Mouse (Mus musculus) intestine, postnatal 0 days (tissue): Measurements from ENCODE around the gene Cenpk. TPM values are rescaled to one million over a fixed set of nuclear protein-coding genes. Genes with fewer than 3 reads are reported as not detected.
"Not testable (repeated sequence)": the region's sequence is repeated elsewhere in the genome, so short reads cannot be mapped to it uniquely, and the experiment has no call there.

Source experiments
- ATAC-seq: fragments of 200-750 bp; cut with Nextera tagmentation; 2 replicates; pipeline ENCODE4 v1.8.0; 2017; ENCODE audit warnings: mild to moderate bottlenecking, moderate TSS enrichment, moderate library complexity
- H3K27ac ChIP-seq: fragments of 300-500 bp; sonication (generic); 2 replicates; pipeline ENCODE4 v1.5.1; 2014; ENCODE audit warnings: mild to moderate bottlenecking, low read depth, low read length, moderate library complexity
- H3K27me3 ChIP-seq: fragments of 300-500 bp; sonication (generic); replicated peaks from 2 replicates; pipeline ENCODE4 v1.6.1; 2014; ENCODE audit warnings: low read length, mixed read lengths; ENCODE audit not compliant: control insufficient read depth, insufficient read depth
- H3K36me3 ChIP-seq: fragments of 300-500 bp; sonication (generic); 2 replicates; pipeline ENCODE4 v1.6.1; 2014; ENCODE audit warnings: mild to moderate bottlenecking, moderate library complexity; ENCODE audit not compliant: control insufficient read depth, insufficient read depth
- H3K4me1 ChIP-seq: fragments of 300-500 bp; sonication (generic); replicated peaks from 2 replicates; pipeline ENCODE4 v1.6.1; 2014; ENCODE audit warnings: antibody characterized with exemption, low read length, mixed read lengths; ENCODE audit not compliant: control insufficient read depth, insufficient read depth
- H3K4me2 ChIP-seq: fragments of 300-500 bp; sonication (generic); replicated peaks from 2 replicates; pipeline ENCODE4 v1.6.1; 2014; ENCODE audit warnings: low read depth, mild to moderate bottlenecking, moderate library complexity
- H3K4me3 ChIP-seq: fragments of 300-500 bp; sonication (generic); 2 replicates; pipeline ENCODE4 v1.5.1; 2014; ENCODE audit warnings: low read depth, low read length
- H3K9ac ChIP-seq: fragments of 300-500 bp; sonication (generic); 2 replicates; pipeline ENCODE4 v1.6.1; 2014; ENCODE audit warnings: mild to moderate bottlenecking, low read depth, low read length
- H3K9me3 ChIP-seq: fragments of 300-500 bp; sonication (generic); 2 replicates; pipeline ENCODE4 v1.6.1; 2016; ENCODE audit warnings: mixed run types; ENCODE audit not compliant: control insufficient read depth
- CTCF ChIP-seq: sonication (generic); IDR thresholded peaks from 2 replicates; pipeline ENCODE4 v1.5.1; 2016; ENCODE audit warnings: low read depth, mild to moderate bottlenecking, control low read depth, antibody characterized with exemption, moderate library complexity
- WGBS: fragments of 180-500 bp; shearing (Covaris S2); extraction: QIAGEN DNeasy Blood & Tissue Kit; methylation state at CpG from one replicate; pipeline ENCODE4 v1.1.7; 2014; 5-methylcytosine and 5-hydroxymethylcytosine counted together
- polyA plus RNA-seq: library from polyadenylated mRNA; unstranded; fragments of >200 nt; fragmentation: Nextera tagmentation; extraction: Ambion mirVana; gene quantifications from 2 replicates; pipeline ENCODE4 v1.2.1, GENCODE M21; 2015

Gene Cenpk
- polyA plus RNA-seq, result 23.9 and 25.1 TPM in 2 replicates

DNA sequence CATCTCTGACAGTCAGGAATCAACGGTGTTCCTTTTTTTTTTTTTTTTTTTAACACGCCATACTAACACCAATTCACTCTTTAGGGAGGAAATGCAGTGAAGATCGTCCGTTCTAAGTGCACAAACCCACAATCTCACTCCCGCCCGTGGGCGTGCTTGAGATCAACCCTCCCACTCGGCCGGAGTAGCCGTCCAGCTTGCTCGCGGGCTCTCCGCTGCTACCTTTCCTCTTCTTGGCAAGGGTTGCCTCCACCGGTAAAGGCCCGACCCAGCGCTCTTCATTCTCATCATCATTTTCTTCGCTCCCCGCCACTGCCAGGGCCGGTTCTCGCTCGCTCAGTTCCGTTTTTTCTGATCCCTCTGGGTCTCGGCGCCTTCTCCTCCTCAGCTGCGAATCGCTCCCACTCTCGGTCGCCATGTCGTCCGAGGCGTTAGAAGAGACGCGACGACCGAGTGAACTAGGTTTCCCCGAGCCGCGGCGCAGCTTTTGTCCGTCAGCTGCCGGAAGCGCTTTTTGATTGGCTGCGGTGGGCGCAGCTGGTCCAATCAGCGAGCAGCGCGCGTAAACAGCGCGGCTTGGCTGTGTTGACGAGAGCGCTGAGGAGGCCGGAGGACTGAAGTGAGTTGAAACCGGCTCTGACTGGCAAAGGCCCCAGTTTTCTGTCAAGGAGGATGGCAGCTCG, at the start of gene Cenpk, which contains the start of gene Ppwd1:
Gene Cenpk, plus strand, starts transcription at position 228 of the 683 bp plus-strand sequence.
Gene Ppwd1, minus strand, starts transcription at position 460 of the 683 bp plus-strand sequence.
- under 1% methylated on average over 55 of the region's 55 CpGs for WGBS
- ATAC-seq, result peak; percentile 100
- Histone ChIP-seq H3K36me3 (peaks cover 4% of the 10 kb centered on the region; the same call in 1 of the 2 replicates), H3K9ac (peak within 1 kb of the TSS; percentile 85), H3K27ac (peak within 1 kb of the TSS; percentile 94), H3K4me1 (no peaks in the 10 kb centered on the region), H3K4me2 (peak within 1 kb of the TSS; percentile 74), H3K9me3 (no peaks in the 10 kb centered on the region), H3K4me3 (peak within 1 kb of the TSS; percentile 91), H3K27me3 (no peaks in the 10 kb centered on the region)
- TF ChIP-seq CTCF, result no peak

DNA sequence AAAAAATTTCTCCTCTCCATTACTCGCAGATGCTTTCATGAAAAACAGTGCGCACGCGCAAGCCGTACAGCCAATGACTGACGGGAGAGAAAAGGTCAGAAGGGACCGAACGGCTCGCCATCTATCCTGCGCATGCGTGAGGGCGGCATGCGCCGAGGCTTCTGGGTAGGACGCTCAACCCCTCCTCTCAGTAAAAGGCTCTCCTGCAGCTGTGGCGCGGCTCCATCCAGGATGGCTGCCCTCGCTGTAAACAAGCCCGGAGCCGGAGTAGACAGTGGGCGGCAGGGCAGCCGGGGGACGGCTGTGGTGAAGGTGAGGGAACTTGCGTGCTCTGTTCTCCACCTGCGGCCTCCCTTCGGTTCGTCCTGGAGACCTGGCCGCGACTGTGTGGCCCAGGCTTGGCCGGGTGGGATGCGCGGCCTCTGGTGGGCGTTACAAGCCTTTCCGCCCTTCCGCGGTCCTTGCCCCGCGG, 49.7 kb upstream of the Cenpk start, which contains the start of gene Trim23:
Gene Trim23, plus strand, starts transcription at position 148 of the 472 bp plus-strand sequence.
- H3K4me1 ChIP-seq, result 0 out of 2 replicates have a peak, but pooled peaks cover 4% of the 10 kb centered on the region
- no peaks in the 10 kb centered on the region for H3K27me3 ChIP-seq
- peak within 1 kb of the TSS; percentile 80 for H3K4me2 ChIP-seq
- peak within 1 kb of the TSS; percentile 85 for H3K9ac ChIP-seq
- H3K27ac ChIP-seq, result peak within 1 kb of the TSS; percentile 83
- ATAC-seq, result peak; percentile 99
- peak; percentile 66 for TF ChIP-seq CTCF
- WGBS, result under 1% methylated on average over 38 of the region's 38 CpGs
- peaks cover 4% of the 10 kb centered on the region; the same call in 1 of the 2 replicates for H3K36me3 ChIP-seq
- no peaks in the 10 kb centered on the region for H3K9me3 ChIP-seq
- peak within 1 kb of the TSS; percentile 91 for H3K4me3 ChIP-seq

GRCm38 (mm10) chr13:104179176-104179888, 49.1 kb upstream of the Cenpk start:
- TF ChIP-seq CTCF, result no peak
- peak overlapping the region; percentile 57; the same call in 1 of the 2 replicates for H3K27ac ChIP-seq
- no peaks in the 10 kb centered on the region for H3K27me3 ChIP-seq
- H3K36me3 ChIP-seq, result peaks cover 4% of the 10 kb centered on the region; the same call in 1 of the 2 replicates
- ATAC-seq, result no peak
- peak overlapping the region; percentile 85 for H3K9ac ChIP-seq
- WGBS, result 10% methylated on average over 13 of the region's 13 CpGs
- peak overlapping the region; percentile 80 for H3K4me2 ChIP-seq
- no peaks in the 10 kb centered on the region for H3K9me3 ChIP-seq
- 0 out of 2 replicates have a peak, but pooled peaks cover 4% of the 10 kb centered on the region for H3K4me1 ChIP-seq
- peak overlapping the region; percentile 91 for H3K4me3 ChIP-seq

- WGBS, result 61% methylated on average over 4 of the region's 4 CpGs
- peaks cover 26% of the 10 kb centered on the region for H3K36me3 ChIP-seq
- ATAC-seq, result peak; percentile 69
Measured at GRCm38 (mm10) chr13:104187357-104187756, 41.1 kb upstream of the Cenpk start.

DNA sequence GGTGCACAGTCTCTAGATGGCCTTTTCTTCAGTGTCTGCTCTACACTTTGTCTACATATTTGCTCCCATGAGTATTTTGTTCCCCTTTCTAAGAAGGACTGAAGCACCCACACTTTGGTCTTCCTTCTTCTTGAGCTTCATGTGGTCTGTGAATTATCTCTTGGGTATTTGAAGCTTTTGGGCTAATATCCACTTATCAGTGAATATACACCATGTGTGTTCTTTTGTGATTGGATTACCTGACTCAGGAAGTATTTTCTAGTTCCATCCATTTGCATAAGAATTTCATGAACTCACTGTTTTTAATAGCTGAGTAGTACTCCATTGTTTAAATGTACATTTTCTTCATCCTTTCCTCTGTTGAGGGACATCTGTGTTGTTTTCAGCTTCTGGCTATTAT, 32.5 kb upstream of the Cenpk start:
- not testable (repeated sequence) for H3K9ac ChIP-seq, H3K4me2 ChIP-seq, H3K27ac ChIP-seq, H3K4me1 ChIP-seq, H3K9me3 ChIP-seq, H3K4me3 ChIP-seq, ATAC-seq, H3K27me3 ChIP-seq
- peaks cover 31% of the 10 kb centered on the region for H3K36me3 ChIP-seq

More at GRCm38 (mm10) chr13:104187357-104187756, 41.1 kb upstream of the Cenpk start:
- no peaks in the 10 kb centered on the region for H3K4me1 ChIP-seq
- no peak overlapping the region for H3K4me2 ChIP-seq
- H3K4me3 ChIP-seq, result no peak overlapping the region
- H3K27ac ChIP-seq, result no peak overlapping the region
- H3K9ac ChIP-seq, result no peak overlapping the region
- H3K27me3 ChIP-seq, result no peaks in the 10 kb centered on the region
- H3K9me3 ChIP-seq, result no peaks in the 10 kb centered on the region
- TF ChIP-seq CTCF, result no peak

DNA sequence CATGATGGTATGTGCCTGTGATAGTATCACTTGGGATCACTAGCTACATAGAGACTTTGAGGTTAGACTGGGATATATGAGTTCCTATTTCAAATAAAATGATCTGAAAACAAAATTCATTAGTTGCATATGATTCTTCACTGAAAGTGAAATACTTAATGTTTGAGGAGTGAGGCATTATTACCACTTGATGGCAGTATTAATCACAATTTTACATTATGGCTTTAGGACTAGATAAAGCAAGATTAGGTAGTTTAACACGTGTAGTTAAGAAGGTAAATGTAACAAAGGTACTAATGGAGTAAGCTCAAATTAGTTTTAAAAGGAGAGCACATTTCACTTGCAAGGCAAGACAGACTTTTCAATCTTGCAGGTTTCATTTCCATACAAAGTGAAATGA, 24.1 kb upstream of the Cenpk start:
- 44% methylated on average over 1 of the region's 1 CpGs for WGBS
- Histone ChIP-seq H3K4me1 (no peaks in the 10 kb centered on the region), H3K27ac (no peak overlapping the region), H3K4me2 (no peak overlapping the region), H3K27me3 (no peaks in the 10 kb centered on the region), H3K36me3 (peaks cover 20% of the 10 kb centered on the region), H3K9ac (no peak overlapping the region), H3K9me3 (no peaks in the 10 kb centered on the region), H3K4me3 (no peak overlapping the region)
- peak; percentile 47 for TF ChIP-seq CTCF
- no peak for ATAC-seq
